Mouse (Mus musculus): ENCODE data around the gene Scnn1g.

Gene Scnn1g

DNA sequence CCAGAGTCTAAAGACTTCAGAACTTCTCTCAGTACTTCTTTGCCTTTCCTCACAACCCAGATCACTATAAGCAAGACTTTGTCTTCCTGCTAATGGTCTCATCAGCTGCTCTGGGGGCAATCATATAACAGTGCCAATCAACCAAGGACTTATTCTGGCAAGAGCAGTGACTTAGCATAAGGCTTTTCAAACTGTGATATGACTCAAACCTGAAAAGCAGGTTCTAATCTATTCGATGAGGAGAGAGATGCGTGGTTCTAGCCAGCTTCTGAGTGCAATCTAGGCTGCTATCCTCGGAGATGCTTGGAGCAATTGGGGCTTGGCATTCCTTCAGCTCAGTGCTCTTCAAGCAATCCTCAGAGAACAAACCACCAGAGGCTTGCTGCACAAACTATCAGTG, 44.7 kb downstream of the Scnn1g start:
- DNase-seq = no peak

DNA sequence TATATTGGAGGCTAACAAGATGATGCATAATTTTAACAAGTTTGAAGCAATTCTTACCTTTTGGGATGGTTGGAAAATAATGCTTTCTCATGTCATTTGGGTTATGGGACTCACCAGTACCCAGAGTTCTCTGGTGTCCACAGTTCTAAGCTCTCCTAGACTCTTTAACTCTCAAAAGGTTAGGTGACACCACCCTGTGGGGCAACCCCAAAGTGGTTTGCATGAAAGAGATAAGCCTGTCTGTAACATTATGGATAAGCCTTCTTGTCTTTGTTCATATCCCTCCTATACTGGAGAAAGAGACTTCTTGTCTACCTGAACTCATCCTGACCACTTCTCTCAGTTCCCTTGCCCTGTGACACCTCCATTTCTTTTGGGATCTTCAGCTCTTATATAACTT, 45.1 kb downstream of the Scnn1g start:
- no peak for DNase-seq

DNA sequence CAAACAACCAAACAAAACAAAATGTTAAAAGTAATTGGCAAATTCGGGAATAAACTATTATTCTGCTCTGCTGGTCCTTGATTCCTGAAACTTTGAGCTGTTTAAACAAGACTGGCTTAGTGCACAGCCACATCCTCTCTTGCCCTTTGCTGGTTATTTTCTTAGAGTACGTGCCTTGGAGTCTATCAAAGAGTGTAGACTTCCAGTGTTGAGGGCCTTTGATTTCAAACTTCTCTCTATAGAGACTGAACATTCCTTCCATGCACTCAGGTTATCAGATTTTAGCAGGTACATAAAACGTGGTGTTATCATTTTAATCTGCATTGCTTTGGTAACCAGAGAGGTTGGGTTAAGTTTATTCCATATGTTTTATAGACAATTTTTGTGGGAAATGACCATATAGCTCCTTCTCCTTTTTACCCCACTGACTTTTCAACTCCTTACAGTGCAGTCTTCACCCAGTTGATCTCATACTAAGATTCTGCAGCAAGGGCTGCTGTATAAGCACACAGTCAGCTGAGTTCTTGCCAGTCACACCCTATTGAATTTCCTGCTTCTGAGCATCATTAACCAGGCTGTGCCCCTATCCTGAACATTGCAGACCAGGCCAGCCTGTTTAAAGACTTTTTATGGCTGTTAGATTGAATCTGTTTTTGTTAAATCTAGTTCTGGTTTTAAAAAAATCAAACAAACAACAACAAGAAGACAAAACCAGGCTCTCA, 48.1 kb downstream of the Scnn1g start:
- DNase-seq = no peak

DNA sequence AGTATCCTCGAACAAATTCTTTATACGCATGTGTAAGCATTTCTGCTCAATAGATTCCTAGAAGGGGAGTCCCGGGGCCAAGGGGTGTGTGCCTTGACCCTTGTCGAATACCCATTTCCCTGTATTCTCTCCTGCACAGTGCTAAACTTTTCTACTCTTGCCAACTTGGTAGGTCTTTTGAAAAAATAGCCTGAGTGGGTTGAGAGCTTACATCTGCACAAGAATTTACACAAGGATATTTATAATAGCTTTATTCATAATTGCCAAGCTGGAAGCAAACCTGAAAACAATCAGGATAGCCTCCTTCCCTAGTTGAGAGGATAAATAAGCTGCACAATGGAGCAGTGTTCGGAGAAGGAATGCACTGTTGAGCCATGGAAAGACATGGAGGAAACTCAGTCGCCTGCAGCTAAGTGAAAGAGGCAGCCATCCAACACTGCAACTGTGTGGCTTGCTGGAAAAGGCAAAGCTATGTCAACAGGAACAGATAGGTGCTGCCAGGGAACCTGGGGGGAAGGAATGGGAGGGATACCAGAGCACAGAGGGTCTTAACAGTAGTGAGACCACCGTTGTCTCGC, 51.5 kb downstream of the Scnn1g start:
- no peak for DNase-seq

DNA sequence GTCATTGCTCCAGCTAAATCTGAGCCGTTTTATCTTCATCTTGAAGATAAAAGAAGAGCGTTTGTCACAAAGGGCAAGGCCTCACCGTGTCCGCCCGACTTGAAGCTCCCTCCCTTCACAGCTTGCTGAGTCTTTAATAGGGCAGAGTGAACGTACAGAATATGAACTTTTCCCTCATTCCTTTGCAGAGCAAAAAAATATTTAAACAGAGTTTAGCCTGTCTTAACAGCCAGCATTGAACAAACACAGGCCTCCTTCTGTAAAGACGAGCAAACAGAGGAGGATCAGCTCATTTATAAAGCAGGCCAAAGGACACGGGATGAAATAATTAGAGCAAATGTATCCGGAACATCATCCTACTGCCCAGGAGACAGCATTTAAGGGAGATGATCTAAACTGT, 63.5 kb downstream of the Scnn1g start:
- no peak for DNase-seq

DNA sequence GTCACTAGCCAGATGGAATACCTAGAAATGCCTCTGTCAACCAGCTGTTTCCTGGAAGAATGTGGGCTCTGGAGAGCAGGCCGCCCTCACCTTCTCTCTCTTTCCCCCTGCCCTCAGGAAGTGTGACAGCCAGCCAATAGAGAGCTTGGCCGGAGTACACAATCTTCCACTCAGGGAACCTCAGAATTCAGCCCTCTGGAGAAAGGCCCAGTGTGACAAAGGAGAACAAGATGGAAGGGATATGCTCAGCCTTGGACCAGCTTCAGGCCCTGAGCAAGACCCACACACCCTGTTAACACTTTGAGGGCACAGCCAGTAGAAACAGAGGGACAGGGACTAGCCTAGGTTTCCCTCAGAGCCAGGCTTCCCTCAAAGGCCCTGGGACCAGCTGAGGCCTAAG, 68.2 kb downstream of the Scnn1g start:
- DNase-seq = no peak

DNA sequence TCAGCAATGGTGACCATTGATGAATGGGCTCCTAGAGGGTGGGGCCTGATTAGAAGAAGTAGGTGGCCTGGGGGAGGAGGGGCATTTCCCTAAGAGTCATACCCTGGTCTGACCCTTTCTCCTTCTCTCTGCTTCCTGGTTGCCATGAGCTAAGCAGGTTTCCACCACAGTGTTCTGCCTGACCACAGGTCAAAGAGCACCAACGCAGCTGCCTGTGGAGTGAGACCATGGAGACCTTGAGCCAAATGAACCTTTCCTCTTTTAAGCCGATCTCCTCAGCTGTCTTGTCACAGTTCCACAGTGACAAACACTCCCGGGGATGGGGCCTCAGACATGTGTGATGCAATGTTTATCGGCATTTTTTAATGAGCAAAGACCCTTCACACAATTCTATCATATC, 68.7 kb downstream of the Scnn1g start:
- no peak for DNase-seq

DNA sequence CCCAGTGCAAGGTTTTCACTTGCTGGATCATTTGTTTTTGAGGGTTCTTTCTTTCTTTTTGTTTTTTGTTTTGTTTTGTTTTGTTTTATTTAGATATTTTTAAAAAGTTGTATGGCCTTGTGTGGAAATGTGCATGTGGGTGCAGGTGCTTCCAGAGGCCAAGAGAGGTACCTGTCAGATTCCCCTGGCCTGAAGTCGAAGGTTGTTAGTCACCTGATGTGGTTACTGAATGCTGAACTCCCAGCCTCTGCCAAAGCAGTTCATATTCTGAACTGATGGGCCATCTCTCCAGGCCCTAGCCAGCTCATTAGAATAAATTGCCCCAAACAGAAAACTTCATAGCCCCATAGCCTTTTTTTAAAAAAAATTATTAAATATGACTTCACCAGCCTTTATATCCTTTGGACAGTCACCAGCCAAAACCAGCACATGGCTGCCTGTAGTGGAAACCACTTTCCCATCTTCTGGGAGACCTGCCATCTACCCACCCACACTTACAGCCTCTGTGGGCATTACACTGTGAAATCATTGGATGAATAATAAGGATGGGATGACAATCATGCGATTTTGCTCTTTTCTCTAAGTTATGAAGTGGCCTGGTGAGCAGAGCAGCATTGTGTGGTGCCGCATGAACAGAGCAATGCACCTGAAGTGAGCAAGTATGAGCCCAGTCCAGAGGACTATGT, 71.7 kb downstream of the Scnn1g start:
- DNase-seq = no peak

DNA sequence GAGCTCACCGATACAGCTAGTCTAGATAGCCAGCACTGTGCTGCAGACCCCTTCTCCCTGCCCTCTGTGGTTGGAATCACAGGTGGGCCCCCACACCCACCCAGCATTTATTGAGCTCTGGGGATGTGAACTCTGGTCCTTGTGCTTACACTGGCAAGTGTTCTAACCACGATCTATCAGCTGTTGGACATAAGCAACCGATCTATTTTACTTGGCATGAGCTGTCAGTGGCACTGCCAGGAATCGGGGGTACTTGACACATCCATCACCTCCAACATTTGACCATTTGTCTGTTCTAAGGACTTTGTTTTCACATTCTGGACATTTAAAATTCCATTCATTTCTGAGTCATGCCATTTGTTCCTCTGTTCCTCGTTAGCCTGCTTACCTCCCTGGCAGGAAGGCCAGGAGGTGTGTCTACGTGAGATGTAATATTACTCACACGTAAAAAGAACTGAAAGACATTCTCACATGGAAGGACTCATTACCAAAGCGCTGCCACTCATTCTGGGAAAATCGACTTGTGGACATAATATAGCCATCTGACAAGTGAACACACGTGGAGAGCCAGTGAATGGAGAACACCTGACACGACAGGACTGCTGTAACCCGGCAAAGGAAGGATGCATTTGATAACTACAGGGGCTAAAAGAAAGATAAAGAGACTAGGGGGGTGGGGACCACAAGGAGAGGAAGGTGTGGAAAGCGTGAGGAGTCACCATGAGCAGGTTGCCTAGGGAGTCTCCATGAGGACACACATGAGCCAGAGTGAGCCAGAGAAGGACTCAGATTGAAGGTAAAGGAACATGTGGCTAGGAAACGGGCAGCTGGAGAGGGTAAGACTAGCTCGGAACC, 73.7 kb downstream of the Scnn1g start:
- no peak for DNase-seq

All from thymus, postnatal 25 days (tissue).